Mouse (Mus musculus) megakaryocyte, embryonic 14.5 days (primary cell): ENCODE data around the gene Pde11a. TPM values are rescaled to one million over a fixed set of nuclear protein-coding genes. Genes with fewer than 3 reads are reported as not detected.

Experiments used
- H3K27me3 ChIP-seq: replicated peaks from 2 replicates; pipeline ENCODE3; 2012; ENCODE audit warnings: inconsistent platforms
- H3K36me3 ChIP-seq: replicated peaks from 2 replicates; pipeline ENCODE3; 2012; ENCODE audit warnings: low read length, inconsistent platforms, mixed read lengths
- H3K4me1 ChIP-seq: 2 replicates; pipeline ENCODE4 v1.6.1; 2012; ENCODE audit warnings: inconsistent platforms
- H3K4me3 ChIP-seq: replicated peaks from 2 replicates; pipeline ENCODE3; 2012; ENCODE audit warnings: moderate library complexity, mild to moderate bottlenecking, inconsistent platforms
- H3K9me3 ChIP-seq: 2 replicates; pipeline ENCODE4 v1.6.1; 2012; ENCODE audit warnings: inconsistent platforms
- FLI1 ChIP-seq: IDR thresholded peaks from 2 replicates; pipeline ENCODE4 v1.6.1; 2012; ENCODE audit warnings: low read length, inconsistent platforms, mixed read lengths
- GATA1 ChIP-seq: IDR thresholded peaks from 3 replicates; pipeline ENCODE4 v1.6.1; 2012; ENCODE audit warnings: mixed read lengths, low read length, inconsistent platforms, borderline replicate concordance
- polyA plus RNA-seq: library from polyadenylated mRNA; stranded (reverse); fragments of >175 nt; gene quantifications from 2 replicates; pipeline ENCODE4 v1.2.3, GENCODE M21; 2012; ENCODE audit warnings: low replicate concordance; ENCODE audit not compliant: insufficient read depth

Pde11a gene
- polyA plus RNA-seq, 1 experiment: not detected

DNA sequence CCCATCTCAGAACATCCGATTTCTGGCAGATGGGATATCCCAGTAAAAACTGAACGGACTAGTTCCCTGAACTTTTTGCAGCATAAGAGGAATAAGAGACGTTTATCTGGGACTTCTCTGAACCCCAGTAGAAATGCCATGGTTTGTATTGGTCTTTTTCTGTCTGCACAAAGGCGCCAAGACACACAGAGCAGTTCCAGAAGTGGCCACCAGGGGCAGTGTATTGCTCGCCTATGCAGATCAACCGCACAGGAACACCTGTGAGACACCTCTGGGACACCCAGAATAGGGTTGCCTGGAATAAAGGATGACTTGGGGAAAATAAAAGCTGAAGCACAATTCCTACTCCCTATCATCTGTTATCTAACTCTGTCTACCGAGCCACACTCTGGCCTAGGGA, 122.4 kb downstream of the Pde11a start:
- Histone ChIP-seq H3K27me3 (no peaks in the 10 kb centered on the region), H3K36me3 (no peaks in the 10 kb centered on the region), H3K4me3 (no peak overlapping the region), H3K9me3 (no peaks in the 10 kb centered on the region), H3K4me1 (peaks cover 20% of the 10 kb centered on the region)
- TF ChIP-seq GATA1 (no peak), FLI1 (no peak)

DNA sequence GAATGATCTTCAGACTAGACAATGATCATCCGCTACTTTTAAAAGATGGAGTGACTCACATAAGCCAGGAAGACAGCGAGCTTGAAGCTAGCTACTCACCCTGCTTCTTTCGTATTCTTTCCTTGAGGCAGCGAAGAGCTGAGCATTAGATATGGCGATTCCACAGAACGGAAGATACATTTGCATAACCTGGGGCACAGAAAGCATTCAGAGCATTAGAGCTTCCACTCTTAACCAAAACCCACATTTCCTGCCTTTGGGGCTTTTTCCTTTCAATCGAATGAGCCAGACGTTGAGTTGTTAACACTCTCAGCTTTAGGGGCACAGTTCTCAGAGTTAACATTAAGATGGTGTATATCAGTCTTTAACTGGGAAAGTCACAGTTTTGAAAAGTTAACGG, 123.4 kb downstream of the Pde11a start:
- Histone ChIP-seq H3K36me3 (no peaks in the 10 kb centered on the region), H3K4me3 (peak overlapping the region; percentile 62), H3K27me3 (no peaks in the 10 kb centered on the region), H3K9me3 (no peaks in the 10 kb centered on the region), H3K4me1 (peaks cover 17% of the 10 kb centered on the region)
- no peak for TF ChIP-seq FLI1
- TF ChIP-seq GATA1: no peak

DNA sequence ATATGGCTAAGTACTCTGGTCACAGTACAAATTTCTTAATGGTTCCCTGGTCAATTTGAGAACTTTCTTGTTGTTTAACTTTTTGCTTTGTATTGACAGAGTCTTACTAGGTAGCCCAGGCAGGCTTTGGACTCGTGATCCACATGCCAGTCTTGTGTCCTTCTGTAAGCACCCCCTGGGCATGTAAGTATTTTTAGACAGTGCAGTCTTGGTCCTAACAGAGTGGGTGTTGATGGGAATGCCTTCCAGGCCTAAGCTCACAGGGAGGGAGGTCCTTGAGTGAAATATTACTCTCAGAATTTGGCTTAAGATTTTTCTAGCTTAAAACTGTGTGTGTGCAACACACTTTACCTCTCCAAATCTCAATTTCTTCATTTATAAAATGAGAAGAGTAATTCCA, 153.4 kb downstream of the Pde11a start:
- no peaks in the 10 kb centered on the region for H3K27me3 ChIP-seq
- H3K9me3 ChIP-seq: peaks cover 12% of the 10 kb centered on the region
- no peak overlapping the region for H3K4me3 ChIP-seq
- no peak for TF ChIP-seq FLI1
- H3K4me1 ChIP-seq: no peaks in the 10 kb centered on the region
- no peaks in the 10 kb centered on the region for H3K36me3 ChIP-seq

DNA sequence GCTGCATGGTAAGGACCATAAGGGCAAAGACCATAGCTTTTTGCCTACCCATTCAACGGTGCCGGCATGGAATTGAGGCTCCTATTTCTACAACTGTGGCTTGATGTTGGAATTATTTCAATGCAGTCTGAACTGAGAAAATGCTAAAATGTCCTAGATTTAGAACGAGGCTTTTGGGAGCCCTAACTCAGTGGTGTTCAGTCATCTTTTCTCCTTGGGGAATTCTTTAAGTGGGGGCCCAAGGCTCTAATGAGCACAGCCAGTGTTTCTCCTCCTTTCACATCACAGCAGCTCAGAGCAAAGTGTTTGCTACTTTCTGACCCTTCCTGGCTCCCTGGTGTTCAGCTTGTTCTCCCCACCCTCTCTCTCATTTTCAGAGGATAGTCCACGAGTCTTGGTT, 175.8 kb downstream of the Pde11a start:
- TF ChIP-seq FLI1 (no peak), GATA1 (no peak)
- Histone ChIP-seq H3K4me1 (no peaks in the 10 kb centered on the region), H3K27me3 (no peaks in the 10 kb centered on the region), H3K9me3 (no peaks in the 10 kb centered on the region), H3K36me3 (no peaks in the 10 kb centered on the region), H3K4me3 (no peak overlapping the region)

DNA sequence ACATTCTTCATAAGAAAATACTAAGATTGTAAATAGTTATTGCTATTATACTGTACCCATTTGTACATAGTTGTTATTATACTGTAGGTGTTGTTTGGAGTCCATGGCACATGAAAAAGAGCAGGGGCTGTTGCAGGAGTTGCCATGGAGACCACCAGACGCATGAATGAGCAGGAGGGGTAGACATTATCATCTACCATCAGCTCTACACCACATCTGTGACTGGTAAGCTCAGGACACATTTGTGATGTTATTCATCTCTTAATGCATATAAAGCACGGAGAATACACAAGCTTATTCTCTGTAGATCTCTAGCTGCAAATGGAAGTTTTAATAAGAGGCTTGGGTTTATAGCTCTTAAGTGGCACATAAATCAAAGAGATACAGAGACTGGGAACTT, 179.6 kb downstream of the Pde11a start:
- Histone ChIP-seq H3K4me1 (no peaks in the 10 kb centered on the region), H3K27me3 (no peaks in the 10 kb centered on the region), H3K4me3 (no peak overlapping the region), H3K36me3 (no peaks in the 10 kb centered on the region), H3K9me3 (no peaks in the 10 kb centered on the region)
- no peak for TF ChIP-seq GATA1
- TF ChIP-seq FLI1: no peak

DNA sequence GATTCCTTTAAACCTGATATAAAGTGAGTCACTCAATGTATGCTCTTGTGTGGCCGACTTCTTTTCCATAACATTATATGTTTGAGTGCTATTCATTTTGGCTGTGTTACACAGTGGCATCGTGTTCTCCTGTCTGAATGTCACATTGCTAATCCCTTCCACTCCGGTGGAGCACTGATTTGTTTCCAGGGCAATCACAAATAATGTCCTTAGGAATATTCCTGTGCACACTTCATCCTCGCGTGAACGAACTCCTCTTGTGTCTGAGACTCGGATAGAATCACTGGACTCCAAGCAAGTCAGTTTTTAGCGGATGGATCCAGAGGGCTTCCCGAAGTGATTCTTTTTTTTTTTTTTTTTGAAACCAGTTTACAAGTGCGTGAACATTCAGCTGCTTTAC, 197.4 kb downstream of the Pde11a start:
- Histone ChIP-seq H3K27me3 (no peaks in the 10 kb centered on the region), H3K4me1 (no peaks in the 10 kb centered on the region), H3K9me3 (no peaks in the 10 kb centered on the region), H3K4me3 (no peak overlapping the region), H3K36me3 (no peaks in the 10 kb centered on the region)
- TF ChIP-seq FLI1 (no peak), GATA1 (no peak)

DNA sequence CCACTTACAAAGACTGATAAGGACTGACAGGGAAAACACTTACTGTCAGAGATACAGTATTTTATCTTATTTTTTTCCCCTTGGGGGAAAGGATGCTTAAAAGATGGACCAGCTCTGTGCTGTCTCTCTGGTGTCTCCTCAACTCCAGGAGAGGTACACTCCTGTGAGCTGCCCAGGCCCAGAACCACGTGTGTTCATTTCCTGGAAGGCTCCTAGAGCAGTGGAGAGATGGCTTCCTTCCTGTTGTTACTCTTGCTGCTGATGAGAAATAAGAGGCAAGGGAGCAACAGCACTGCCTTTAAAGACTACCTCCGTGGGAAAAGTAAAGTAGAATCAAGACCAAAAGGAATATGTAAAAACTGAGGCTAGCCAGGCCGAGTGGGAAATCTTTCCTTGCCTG, 205.6 kb downstream of the Pde11a start:
- Histone ChIP-seq H3K4me3 (no peak overlapping the region), H3K9me3 (no peaks in the 10 kb centered on the region), H3K27me3 (no peaks in the 10 kb centered on the region), H3K36me3 (no peaks in the 10 kb centered on the region), H3K4me1 (no peaks in the 10 kb centered on the region)
- TF ChIP-seq FLI1 (no peak), GATA1 (no peak)

DNA sequence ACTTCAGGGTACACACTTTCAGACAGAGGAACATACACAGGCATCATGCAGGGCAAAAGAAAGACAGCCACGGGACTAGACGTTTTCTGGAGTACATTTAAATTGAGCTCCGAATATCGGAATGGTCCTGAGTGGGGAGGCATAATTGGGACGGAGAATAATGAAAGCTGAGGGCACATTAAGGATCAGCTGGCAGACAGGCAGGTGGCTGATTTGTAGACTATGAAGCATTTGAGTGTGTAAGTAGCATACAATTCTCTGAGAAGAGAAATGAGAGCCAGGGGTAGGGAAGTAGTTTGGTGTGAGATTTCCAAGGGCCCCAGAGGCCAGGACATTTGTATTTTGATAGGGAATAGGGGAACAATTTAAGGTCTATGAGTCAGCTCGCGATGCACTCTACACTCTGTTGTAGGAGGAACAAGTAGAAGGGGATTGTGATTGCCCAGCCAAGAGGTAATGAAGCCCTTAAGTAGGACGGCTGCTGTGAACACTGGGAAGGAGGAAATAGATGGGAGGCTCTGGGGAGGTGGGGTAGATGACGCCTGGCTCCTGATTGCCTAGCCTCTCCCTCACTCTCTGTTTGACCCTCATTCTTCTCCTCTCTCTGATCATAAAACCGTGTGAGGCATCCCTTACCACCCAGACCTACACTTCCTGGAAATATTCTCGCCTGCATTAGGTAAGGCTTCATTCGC, 208.5 kb downstream of the Pde11a start:
- Histone ChIP-seq H3K4me3 (no peak overlapping the region), H3K36me3 (no peaks in the 10 kb centered on the region), H3K9me3 (peaks cover 8% of the 10 kb centered on the region), H3K4me1 (no peaks in the 10 kb centered on the region), H3K27me3 (no peaks in the 10 kb centered on the region)
- no peak for TF ChIP-seq FLI1
- no peak for TF ChIP-seq GATA1

DNA sequence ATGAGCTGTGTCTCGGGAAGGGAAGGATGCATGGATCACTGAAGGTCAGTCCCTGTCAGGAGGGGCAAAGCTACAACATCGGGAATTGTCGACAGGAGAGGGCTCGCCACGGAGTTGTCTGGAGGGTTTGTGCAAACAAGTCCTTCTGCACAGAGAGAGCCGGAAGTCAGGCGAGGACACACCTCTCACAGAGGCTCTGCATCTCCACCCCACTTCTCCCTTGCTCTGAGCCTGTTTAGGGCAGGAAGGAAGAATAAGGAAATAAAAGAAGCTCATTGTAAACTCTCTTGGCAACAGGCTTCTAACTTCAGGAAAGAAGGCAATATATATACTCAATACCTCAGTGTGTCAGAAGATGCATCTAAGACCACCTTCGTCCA, 209.5 kb downstream of the Pde11a start:
- Histone ChIP-seq H3K9me3 (peaks cover 11% of the 10 kb centered on the region), H3K4me3 (no peak overlapping the region), H3K4me1 (no peaks in the 10 kb centered on the region), H3K36me3 (no peaks in the 10 kb centered on the region), H3K27me3 (no peaks in the 10 kb centered on the region)
- no peak for TF ChIP-seq GATA1

DNA sequence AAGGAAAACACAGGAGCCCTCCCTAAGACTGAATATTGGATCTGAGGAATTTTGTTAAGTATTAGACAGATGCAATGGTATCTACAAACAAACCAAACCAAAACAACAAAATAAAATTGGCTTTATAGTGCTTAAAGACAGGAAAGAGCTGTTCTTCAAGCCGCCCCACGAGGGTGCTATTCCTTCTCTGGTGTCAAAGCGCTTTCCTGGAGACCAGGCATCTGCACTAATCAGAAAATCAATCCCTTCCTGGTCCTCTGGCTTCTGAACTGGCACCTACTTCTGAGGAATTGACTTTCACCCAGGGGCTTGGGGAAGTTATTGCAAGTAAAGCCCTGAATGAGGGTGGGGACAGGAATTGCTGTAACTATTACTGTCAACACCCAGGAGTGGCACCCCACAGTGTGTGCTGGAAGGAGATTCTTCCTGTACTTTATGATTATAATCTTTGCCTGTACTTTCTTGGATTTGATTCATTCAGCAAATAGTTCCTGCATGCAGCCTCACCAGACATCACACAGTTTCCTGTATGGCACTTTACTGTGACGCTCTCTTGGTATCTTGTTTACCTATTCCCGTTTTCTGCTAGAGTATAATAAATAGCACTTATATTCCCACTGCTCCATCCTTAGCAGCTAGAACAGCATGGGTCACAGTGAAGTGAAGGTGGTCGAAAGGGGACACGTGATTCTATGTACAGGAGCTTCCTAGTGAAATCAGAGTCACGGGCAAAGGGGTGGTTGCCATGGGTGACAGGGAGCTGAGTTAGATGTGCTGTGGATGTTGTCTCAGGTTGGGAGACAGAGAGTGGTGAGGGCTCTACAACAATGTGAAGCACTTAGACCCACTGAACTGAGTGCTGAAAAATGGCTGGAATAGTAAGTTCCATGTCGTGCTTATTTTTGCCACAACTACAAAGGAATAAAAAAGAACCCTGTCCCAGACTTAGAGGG, 210.2 kb downstream of the Pde11a start:
- H3K4me1 ChIP-seq: no peaks in the 10 kb centered on the region
- H3K27me3 ChIP-seq: no peaks in the 10 kb centered on the region
- no peaks in the 10 kb centered on the region for H3K36me3 ChIP-seq
- H3K4me3 ChIP-seq: no peak overlapping the region
- peaks cover 11% of the 10 kb centered on the region for H3K9me3 ChIP-seq
- TF ChIP-seq GATA1 (no peak), FLI1 (no peak)
